Mouse (Mus musculus): Measurements from ENCODE around the gene Ccsap.

Ccsap gene

DNA sequence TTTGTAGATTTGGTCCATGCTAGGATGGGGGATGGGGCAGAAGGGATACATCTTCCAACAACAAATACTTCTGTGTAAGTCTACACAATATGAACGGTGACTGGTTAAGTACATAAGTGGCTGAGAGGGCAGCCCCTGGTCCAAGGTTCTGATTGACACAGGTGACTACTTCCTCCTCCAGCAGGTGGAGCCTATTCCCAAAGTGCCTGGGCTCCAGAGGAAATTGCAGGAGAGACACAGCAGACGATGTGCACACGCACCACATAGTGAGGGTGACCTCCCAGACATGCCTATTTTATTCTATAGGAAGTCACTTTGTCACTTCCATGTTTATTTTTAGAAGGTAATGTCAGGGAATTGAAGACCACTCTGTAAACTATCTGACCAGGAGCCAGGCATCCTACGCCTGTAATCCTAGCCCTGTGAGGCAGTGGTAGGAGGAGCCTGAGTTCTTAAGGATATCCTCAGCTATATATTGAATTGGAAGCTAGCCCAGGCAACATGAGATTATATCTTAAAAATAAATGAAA, 20.9 kb upstream of the Ccsap start:
- DNase-seq (ENCODE audit: extremely low read depth, low read depth, low spot score) = no peak

DNA sequence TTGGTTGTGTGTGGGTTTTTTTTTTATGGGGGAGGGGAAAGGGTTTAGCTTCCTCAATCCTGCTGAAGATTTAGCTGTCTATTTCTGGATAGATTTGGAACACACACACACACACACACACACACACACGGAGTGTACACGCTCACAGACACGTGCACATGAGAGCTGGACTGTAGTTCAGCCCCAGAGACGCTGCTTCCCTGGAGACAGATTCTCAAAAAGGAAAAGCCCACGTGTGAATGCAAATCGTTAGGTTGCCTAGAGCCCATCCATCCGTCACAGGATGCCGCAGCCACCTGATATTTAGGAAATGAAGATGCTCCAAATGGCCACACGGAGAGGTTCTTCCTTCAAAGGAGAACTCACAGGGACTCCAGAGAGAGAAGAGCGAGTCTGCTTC, 20.3 kb upstream of the Ccsap start:
- no peak for DNase-seq (ENCODE audit: extremely low read depth, low read depth, low spot score)

DNA sequence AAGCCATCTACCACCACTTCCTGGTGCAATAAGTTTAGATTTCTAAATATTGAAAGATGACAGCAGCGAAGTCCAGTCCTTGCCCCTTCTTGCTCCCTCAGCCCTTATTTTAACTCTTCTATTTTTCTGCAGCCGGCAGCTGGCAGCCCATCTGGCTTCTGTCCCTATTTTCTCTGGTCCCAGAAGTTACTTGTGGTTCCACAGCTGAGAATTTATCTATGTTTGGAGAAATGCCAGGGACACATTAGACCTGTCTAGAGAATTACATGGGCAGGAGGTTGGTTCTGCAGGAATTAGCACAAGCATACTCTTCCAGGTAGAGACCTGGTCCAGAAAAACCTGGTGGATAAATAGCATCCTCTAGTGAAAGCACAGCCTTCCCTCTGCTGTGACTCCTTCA, 17.9 kb upstream of the Ccsap start:
- no peak for DNase-seq (ENCODE audit: extremely low read depth, low read depth, low spot score)

DNA sequence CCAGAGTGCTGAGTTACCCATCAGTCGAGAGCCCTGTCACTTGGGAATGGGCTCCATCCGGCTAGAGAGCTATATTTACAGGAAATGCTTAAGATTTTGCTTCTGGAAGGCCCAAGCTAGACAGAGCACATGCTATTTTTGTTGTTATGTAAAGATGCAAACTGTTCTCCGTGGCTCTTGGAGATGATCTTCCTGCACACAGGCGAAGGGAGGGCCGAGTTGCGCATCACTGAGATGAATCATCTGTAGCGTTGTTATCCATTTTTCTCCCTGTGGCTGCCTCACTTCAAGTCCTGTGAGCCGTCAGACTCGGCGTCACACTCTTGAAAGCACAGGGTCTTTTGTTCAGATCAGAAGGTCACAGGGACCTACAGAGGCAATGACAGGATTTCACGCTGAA, 14.3 kb upstream of the Ccsap start:
- DNase-seq (ENCODE audit: extremely low read depth, low read depth, low spot score) = no peak

DNA sequence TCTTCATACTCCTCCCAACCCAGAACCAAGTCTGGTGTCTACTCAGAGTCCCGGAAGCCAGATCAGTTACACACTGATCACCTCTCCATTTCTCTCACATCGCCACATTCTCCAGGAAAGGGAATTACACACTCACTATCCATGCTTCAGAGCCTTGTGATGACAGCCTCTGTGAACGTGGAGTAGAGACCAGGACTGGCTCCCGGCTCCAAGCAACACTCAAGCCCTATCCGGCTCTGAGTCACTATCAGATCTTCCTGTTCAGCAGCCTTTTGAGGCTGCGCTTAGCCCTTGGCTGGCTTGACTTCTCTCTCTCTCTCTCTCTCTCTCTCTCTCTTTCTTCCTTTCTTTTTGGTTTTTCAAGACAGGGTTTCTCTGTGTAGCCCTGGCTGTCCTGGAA, 13.4 kb upstream of the Ccsap start:
- no peak for DNase-seq (ENCODE audit: extremely low read depth, low read depth, low spot score)

DNA sequence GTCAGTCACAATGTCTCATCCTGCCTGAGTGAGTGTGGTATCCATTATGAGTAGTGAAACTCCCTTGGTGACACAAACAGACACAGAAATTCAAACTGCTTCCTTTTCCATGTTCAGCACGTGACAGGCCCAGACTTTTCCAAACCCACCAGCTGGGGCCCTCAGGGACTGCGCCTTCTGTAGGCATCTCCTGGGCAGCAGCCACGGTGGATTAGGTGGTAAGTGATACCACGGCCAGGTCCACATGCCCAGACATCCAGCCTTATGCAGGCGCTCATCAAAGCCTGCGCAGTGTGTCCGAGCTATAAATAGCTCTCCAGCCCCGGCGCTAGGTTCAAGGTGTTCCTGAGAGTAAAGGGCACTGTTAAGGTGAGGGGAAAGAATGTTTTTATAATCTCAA, 12.0 kb upstream of the Ccsap start:
- DNase-seq (ENCODE audit: extremely low read depth, low read depth, low spot score) = no peak

DNA sequence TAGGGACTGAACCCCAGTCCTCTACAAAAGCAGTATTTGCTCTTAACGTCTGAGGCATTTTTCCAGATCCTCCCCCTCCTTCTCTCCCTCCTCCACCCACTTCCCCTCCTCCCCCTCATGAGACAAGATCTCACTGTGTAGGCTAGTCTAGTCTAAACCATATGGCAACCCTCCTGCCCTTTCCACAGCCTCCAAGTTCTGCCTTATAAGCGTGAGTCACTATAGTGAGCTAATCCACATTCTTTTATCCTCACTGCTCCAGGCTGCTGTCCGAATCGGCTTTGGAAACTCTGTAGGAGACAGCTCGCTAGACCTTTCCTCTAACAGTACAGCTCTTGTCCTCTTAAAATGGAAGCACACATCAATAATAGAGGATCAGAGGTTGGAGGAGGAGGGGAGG, 7.0 kb upstream of the Ccsap start:
- no peak for DNase-seq (ENCODE audit: extremely low read depth, low read depth, low spot score)

DNA sequence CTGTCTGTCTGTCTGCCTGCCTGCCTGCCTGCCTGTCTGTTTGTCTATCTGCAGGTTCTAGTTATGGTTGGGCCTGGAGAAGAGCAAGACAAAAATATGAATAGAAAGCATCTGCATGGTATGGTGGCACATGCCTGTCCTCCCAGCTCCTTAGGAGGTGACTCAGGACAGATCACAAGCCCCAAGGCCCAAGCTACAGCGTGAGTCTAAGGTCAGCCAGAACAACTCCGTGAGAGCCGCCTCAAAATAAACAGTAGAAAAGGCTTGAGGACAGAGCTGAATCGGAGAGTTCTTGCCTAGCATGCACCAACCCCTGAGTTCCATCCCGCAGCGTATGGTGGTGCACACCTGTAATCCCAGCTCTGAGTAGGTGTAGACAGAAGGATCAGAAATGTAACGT, 5.8 kb upstream of the Ccsap start:
- DNase-seq (ENCODE audit: extremely low read depth, low read depth, low spot score) = no peak

DNA sequence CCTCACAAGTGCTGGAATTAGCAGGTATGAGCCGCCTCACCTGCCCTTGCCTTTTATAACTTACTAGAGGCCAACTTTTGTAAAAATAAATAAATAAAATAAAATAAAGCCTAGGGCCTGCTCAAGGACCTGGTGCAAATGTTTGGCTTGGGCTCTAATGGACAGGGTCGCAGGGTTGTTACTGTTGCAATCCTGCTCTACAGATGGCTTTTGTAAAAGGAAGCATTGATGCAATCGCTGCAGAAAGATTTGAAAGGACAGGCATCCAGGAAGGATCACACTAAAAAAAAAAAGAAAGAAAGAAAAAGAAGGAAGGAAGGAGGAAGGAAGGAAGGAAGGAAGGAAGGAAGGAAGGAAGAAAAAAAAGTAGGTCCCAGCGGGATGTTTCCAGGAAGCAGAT, 377 bp upstream of the Ccsap start:
- no peak for DNase-seq (ENCODE audit: extremely low read depth, low read depth, low spot score)

DNA sequence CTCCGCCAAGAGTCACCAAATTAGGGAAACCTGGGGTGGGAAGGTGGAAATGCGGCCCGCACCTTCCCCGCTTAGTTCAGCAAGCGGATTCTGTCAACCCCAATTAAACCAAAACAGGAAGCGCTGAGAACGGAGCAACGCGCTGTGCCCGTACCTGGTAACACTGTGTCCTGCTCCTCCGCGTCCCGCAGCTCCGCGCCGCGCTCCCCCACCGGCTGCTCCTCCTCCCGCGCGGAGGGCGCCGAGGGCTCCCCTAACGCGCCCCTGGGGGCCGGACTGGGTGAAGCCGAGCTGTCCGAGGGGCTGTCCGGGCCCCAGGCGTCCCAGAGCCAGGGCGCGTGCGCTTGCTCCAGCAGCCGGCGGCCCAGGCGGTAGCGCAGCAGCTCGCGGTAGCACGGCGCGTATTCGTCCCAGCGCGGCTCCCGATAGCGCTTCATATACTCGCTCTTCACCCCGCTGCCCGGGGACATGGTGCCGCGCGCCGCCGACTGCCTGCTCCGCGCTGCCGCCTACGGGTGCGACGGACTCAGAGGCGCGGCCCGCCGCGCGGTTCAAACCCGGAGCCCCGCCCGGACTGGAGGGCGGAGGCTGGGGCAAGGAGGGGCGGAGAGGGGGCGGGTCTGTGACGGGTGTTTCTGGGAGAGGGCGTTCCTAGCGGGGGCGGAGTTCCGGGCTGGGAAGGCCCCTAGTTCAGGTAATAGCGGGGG, 915 bp downstream of the Ccsap start:
- DNase-seq (ENCODE audit: extremely low read depth, low read depth, low spot score) = peak; percentile 31

DNA sequence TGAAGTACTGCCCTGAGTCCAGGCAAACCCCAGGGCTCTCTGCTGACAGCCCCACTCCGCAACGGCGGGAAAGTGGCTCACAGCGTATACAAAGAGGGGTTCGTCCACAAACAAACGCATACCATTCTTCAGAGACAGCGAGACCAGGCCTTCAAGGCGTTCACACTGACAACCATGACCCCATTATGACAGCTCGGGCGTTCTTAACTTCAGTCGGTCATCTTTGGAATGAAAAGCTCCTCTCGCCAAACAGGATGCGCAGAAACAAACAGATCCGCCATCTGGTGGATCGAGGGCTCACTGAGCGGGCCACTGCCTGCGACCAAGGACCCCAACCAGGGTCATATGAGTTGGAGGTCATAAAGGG, 1.5 kb downstream of the Ccsap start:
- no peak for DNase-seq (ENCODE audit: extremely low read depth, low read depth, low spot score)

DNA sequence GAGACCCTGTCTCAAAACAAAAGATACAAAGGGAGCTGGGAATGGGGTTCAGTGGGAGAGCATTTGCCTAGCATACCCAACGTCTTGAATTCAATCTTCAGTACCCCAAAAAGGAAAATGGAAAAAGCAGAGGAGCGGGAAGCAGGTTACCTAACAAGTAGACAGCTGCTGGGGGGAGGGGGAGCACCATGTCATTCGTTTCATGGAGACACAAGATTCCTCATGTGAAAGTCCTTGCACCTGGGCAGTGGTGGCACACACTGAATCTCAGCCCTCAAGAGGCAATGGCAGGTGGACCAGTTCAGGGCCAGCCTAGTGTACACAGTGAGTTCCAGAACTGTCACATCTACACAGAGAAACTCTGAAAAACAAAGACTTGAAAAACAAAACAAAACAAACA, 2.6 kb downstream of the Ccsap start:
- DNase-seq (ENCODE audit: extremely low read depth, low read depth, low spot score) = no peak

DNA sequence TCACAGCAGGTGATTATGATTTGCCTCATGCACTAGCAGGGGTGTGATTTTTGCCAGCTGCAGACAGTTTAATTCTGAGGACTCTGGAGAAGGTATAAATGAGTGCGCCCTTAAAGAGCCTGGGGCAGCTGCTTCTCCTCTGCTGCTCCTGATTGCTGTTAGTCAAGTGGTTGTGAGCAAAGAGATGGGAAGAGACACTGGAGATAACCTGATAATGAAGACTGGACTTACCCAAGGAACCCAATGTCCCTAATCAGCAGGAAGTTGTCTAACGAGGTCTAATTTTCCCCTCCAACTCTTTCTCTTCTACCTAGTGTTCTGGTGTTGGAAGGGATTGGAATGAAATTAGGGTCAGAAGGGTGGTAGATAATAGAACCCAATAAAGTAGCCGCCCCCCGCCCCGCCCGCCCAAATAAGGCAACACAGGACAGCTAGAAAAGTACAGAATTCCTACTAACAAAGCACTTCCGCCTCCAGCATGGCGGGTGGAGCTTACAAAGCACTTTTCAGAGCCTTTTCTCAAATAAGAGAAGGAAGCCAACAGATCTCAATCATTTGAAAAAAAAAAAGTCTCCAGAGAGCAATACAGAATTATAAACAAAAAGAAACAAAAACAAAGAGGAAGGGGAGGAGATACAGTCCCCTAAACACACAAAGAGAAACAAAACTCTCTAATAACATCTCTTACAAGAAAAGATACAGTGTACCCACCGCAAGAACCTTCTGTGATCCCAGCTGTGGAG, 5.1 kb downstream of the Ccsap start:
- no peak for DNase-seq (ENCODE audit: extremely low read depth, low read depth, low spot score)

DNA sequence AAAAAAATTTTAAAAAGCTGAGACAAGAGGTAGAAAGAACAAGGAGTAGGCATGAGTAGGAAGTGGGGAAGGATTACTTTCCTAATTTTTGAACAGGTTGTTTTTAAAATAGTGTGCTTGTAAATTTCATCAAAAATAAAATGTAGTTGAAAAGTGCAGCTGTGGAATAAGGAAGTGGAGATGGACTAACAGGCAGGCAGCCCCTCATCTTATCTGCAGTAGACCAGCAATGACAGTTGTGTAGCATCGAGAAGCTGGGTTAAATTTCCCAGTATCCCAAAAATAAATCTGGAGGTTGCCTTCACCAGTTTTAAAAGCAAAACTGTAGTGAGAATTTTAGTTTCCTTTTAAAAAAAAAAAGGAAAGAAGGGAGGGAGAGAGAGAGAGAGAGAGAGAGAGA, 5.8 kb downstream of the Ccsap start:
- no peak for DNase-seq (ENCODE audit: extremely low read depth, low read depth, low spot score)

DNA sequence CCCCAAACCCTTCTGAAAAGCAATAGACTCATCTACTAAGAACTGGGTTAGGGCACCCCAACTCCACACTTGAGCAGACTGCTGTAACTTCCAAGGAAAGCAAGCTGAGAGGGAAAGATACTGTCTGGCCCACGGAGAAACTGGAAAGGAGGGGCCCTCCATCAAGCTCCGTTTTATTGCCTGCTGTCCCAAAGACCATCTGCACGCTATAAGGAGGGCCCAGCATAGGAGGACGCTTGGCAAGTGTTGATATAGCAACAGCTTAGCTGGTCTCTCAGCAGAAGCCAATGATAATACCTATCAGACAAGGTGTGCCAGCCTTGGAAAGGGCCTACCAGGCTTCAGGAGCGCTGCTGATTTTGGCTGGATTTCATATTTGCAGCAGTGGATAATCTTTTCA, 8.4 kb downstream of the Ccsap start:
- DNase-seq (ENCODE audit: extremely low read depth, low read depth, low spot score) = no peak

DNA sequence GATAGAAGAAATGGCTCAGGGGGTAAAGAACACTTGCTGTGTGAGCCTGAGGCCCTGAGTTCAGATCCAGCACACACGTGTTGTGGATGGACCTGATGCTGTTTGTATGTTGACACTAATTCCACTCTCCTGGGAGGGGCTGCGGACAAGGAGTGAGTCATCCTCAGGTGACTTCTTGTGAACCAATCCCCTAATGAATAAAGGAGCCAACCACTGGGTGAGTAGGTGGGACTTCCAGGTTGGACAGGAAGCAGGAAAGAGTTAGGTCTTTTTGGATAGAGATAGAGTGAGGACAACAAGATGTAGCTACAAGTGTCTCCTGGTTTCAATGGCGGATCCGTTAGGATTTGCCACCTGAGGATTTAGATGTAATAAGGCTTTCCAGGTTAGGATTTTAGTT, 10.7 kb downstream of the Ccsap start:
- DNase-seq (ENCODE audit: extremely low read depth, low read depth, low spot score) = no peak

DNA sequence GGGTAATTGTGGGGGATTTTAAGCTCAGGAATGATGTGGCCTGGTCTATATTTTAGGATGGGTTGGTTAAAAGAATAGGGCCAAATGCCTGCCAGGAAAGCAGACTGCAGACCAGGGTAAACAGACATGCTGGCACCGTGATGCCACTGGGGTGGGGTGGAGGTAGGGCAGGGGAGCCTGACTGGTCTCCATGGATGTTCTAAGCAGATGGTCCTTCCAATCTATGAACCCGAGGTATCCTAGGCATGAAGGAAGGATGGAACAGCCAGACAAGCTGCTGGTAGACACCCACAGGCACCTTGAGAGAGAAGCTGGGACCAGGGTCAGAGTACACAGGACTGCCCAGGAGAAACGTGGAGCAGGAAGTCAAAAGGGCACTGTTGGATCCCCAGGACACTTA, 12.5 kb downstream of the Ccsap start:
- no peak for DNase-seq (ENCODE audit: extremely low read depth, low read depth, low spot score)

DNA sequence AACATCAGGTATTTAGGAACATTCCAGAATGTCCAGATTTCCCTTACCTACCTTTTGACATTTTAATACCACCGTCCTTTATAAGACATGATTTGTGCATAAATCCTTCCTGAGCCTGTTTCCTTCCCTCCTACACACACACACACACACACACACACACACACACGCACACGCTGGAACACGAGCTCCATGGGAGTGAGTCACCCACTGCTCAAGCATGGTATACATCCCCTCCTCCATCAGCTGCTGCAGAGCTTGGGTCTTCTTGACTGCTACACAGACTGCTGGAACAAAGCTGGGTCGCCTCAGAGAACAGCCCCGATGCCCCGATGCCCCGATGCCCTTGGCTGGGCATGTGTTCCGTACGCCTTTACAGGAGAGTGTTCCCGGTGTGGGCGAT, 13.5 kb downstream of the Ccsap start:
- no peak for DNase-seq (ENCODE audit: extremely low read depth, low read depth, low spot score)

DNA sequence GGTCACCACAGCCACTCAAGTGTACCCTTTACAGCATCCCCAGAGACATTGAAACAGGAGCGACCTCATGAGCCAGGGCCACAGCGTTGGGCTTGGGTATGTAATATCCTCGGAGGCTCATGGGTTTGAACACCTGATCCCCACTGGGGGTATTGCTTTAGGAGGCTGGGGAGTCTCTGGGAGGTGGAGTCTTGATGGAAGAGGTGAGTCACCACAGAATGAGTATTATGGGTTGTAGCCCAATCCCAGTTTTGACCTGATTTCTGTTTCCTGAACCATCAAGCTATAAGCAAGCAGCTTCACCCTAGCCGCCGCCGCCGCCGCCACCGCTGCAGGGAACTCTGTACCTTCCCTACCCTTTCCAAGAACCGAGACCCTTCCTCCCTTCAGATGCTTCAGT, 14.0 kb downstream of the Ccsap start:
- no peak for DNase-seq (ENCODE audit: extremely low read depth, low read depth, low spot score)

DNA sequence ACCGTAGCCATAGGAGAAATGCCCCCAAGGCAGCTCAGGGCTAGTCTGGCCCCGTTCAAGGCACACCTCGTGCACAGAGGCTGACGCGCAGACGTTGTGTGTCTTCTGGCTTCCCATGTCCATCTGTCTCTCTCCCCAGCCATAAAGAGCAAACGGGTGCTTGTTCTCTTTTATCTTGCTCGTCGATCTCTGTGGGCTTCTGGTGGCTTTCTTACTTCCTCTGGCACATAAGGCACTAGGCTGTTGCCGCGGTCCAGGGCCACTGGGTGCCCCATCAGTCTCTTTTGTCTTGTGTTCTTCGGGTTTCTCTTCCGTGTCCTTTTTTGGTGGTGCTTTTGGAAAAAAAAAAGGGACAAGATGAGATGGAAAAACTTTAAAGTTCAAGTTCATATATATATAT, 14.9 kb downstream of the Ccsap start:
- no peak for DNase-seq (ENCODE audit: extremely low read depth, low read depth, low spot score)

DNA sequence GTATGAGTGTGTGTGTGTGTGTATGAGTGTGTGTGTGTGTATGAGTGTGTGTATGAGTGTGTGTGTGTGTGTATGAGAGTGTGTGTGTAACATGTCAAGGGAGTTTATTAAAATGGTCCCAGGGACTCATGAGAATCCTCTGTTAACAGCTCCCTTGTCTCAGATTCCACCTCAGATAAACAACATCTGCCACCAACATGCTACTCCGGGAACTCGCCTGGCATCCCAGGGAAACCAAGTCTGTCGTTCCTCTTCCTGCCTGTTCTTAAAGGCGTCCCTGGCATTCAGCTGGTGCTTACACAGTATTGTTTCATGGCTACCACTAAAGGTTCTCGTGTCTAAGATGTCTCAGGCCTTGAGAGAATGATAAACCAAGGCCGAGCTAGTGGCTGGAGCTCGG, 15.7 kb downstream of the Ccsap start:
- DNase-seq (ENCODE audit: extremely low read depth, low read depth, low spot score) = no peak

DNA sequence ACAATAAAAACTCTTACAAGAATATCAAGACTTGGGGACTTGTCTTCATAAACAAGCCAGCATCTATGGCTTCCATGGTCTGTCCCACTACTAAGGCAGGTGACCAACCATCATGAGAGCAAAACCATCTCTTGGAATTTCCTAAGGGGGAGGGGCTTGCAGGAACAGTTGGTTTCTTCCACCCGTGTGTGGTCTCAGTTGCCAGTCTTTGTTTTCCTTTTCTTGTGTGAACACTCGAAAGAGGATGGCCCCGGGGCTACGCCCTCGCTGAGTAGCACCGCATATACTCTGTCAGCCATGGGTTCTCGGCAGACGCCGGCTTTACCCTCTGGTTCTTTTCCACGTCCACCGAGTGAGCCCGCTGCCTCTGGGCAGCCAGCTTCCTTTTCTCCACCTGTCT, 17.9 kb downstream of the Ccsap start:
- DNase-seq (ENCODE audit: extremely low read depth, low read depth, low spot score) = no peak

All from fat pad, adult 2 months (tissue).